Mouse (Mus musculus): ENCODE data around the gene Cdc45. TPM values are rescaled to one million over a fixed set of nuclear protein-coding genes. Genes with fewer than 3 reads are reported as not detected.

The Cdc45 gene
- total and polyA plus RNA-seq, 2 experiments from 2014 or later = 3.0 to 4.8 TPM

DNA sequence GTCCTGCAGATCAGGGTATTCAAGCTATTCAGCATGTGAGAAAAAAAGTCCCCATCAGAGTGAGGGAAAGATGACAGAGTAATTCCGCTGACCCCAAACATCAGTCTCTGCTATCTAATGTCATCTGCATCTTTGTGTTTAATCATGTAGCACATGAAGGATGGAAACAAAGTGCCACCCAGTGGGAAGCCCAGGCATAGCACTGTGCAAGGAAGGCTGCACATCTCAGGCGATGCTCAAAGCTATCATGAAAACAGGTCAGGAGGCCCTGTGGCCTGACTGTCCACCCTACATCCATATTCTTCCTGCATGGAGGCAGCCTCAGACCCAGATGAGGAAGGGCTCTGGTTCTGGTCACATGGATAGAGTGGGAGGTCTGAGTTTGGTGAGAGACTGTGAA lies 12.9 kb downstream of the Cdc45 start:
- no peaks in the 10 kb centered on the region for H3K4me1 ChIP-seq (ENCODE audit: insufficient read depth, low read length)
- peak; percentile 91 for TF ChIP-seq CTCF (IDR thresholded peaks at IDR 0.05)
- no peaks in the 10 kb centered on the region for H3K9me3 ChIP-seq (ENCODE audit: low read length)
- no peak overlapping the region for H3K9ac ChIP-seq (replicated peaks; ENCODE audit: low read length, poor library complexity, severe bottlenecking)
- no peak overlapping the region for H3K27ac ChIP-seq (ENCODE audit: low read depth, low read length)
- no peak overlapping the region for H3K4me2 ChIP-seq (ENCODE audit: low read depth, low read length, poor library complexity, severe bottlenecking)
- DNase-seq (ENCODE audit: low spot score) (peak; percentile 70), ATAC-seq (ENCODE audit: low FRiP score) (peak; percentile 42; the same call in 1 of the 2 replicates)
- 48% methylated on average over 2 of the region's 2 CpGs for WGBS
- H3K27me3 ChIP-seq (ENCODE audit: insufficient read depth, low read length) = no peaks in the 10 kb centered on the region
- H3K4me3 ChIP-seq (ENCODE audit: low read depth, low read length) = no peak overlapping the region
- H3K36me3 ChIP-seq (ENCODE audit: insufficient read depth, low read length) = no peaks in the 10 kb centered on the region

DNA sequence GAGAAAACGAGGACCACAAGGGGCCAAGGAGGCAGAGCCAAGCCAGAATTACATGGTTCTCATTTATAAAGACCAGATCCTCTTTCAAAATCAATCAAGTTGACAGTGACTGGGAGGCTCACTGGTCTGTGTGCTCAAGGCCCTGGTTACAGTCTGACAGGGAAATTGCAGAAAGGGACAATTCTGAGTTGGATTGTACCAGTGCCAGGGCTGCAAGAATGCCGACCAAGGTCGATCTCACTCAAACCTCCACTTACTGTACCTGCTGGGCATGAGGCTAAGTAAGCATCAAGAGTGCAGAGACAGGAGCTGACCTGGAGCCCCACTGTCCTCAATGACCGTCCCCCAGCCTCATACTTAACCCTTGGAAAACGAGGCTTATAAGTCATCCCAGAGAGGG lies 13.6 kb downstream of the Cdc45 start:
- H3K27ac ChIP-seq (ENCODE audit: low read depth, low read length) = no peak overlapping the region
- no peak for DNase-seq (ENCODE audit: low spot score)
- no peaks in the 10 kb centered on the region for H3K27me3 ChIP-seq (ENCODE audit: insufficient read depth, low read length)
- no peak for ATAC-seq (ENCODE audit: low FRiP score)
- no peak overlapping the region for H3K4me2 ChIP-seq (ENCODE audit: low read depth, low read length, poor library complexity, severe bottlenecking)
- no peak overlapping the region for H3K9ac ChIP-seq (replicated peaks; ENCODE audit: low read length, poor library complexity, severe bottlenecking)
- H3K9me3 ChIP-seq (ENCODE audit: low read length) = no peaks in the 10 kb centered on the region
- no peak overlapping the region for H3K4me3 ChIP-seq (ENCODE audit: low read depth, low read length)
- no peaks in the 10 kb centered on the region for H3K36me3 ChIP-seq (ENCODE audit: insufficient read depth, low read length)
- 90% methylated on average over 5 of the region's 5 CpGs for WGBS
- TF ChIP-seq CTCF (IDR thresholded peaks at IDR 0.05) = no peak
- no peaks in the 10 kb centered on the region for H3K4me1 ChIP-seq (ENCODE audit: insufficient read depth, low read length)

DNA sequence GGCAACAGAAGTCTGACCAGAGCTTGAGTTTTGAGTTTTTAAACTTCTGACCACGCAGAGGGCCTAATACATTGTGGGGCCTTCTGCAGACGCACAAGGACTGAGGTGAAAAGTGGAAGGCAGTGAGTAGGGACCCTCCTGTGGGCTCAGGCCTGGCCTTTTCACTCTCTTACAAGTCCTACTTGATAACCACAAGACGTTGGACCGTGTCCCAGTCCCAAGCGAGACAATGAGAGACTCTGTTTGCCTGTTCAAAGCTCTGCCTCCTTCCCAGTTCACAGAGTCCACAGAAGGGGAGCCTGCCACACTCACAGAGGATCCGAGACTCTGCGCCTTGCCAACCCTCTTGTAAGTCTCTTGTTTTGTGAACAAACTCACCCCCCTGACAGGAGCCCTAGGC lies 15.1 kb downstream of the Cdc45 start:
- Histone ChIP-seq H3K36me3 (ENCODE audit: insufficient read depth, low read length) (no peaks in the 10 kb centered on the region), H3K27ac (ENCODE audit: low read depth, low read length) (no peak overlapping the region), H3K4me3 (ENCODE audit: low read depth, low read length) (no peak overlapping the region), H3K4me2 (ENCODE audit: low read depth, low read length, poor library complexity, severe bottlenecking) (no peak overlapping the region), H3K9me3 (ENCODE audit: low read length) (no peaks in the 10 kb centered on the region), H3K27me3 (ENCODE audit: insufficient read depth, low read length) (no peaks in the 10 kb centered on the region), H3K9ac (replicated peaks; ENCODE audit: low read length, poor library complexity, severe bottlenecking) (no peak overlapping the region), H3K4me1 (ENCODE audit: insufficient read depth, low read length) (no peaks in the 10 kb centered on the region)
- 82% methylated on average over 7 of the region's 7 CpGs for WGBS
- ATAC-seq (ENCODE audit: low FRiP score) = no peak
- no peak for DNase-seq (ENCODE audit: low spot score)
- no peak for TF ChIP-seq CTCF (IDR thresholded peaks at IDR 0.05)

DNA sequence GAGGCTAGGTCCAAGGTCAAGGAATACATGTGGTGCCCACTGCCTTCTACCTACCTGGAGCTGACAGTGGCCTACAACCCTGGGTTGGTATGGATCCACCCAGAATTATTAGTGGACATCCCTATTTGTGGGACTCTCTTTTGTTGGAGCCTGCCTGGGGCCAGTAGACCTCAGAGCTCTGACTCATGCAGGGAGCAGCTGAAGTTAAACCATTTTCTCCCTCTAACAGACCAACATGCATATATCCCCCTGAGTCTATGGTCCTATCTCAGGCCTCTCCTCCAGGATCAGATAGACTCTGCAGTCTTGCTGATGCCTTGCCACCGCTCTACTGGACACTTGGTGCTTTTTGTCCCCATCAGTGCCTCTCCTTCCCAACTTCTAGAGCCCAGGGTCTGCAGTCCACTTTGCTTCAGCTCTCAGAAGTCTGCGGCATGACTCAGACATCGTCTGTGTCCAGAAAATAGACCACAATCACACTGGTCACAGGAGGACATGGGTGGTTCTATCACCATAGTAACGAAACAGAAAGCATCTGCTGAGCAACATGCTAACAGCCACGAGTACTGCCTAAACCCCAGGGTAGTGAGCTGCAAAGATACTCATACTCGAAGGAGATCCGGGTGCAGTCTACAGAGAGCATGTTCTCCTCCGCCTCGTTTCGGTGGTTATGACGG lies 16.4 kb downstream of the Cdc45 start:
- Histone ChIP-seq H3K4me3 (ENCODE audit: low read depth, low read length) (no peak overlapping the region), H3K36me3 (ENCODE audit: insufficient read depth, low read length) (no peaks in the 10 kb centered on the region), H3K27ac (ENCODE audit: low read depth, low read length) (no peak overlapping the region), H3K4me2 (ENCODE audit: low read depth, low read length, poor library complexity, severe bottlenecking) (no peak overlapping the region), H3K4me1 (ENCODE audit: insufficient read depth, low read length) (no peaks in the 10 kb centered on the region), H3K27me3 (ENCODE audit: insufficient read depth, low read length) (no peaks in the 10 kb centered on the region), H3K9ac (replicated peaks; ENCODE audit: low read length, poor library complexity, severe bottlenecking) (no peak overlapping the region), H3K9me3 (ENCODE audit: low read length) (no peaks in the 10 kb centered on the region)
- ATAC-seq (ENCODE audit: low FRiP score) = no peak
- 89% methylated on average over 11 of the region's 11 CpGs for WGBS
- DNase-seq (ENCODE audit: low spot score) = no peak
- TF ChIP-seq CTCF (IDR thresholded peaks at IDR 0.05) = no peak

DNA sequence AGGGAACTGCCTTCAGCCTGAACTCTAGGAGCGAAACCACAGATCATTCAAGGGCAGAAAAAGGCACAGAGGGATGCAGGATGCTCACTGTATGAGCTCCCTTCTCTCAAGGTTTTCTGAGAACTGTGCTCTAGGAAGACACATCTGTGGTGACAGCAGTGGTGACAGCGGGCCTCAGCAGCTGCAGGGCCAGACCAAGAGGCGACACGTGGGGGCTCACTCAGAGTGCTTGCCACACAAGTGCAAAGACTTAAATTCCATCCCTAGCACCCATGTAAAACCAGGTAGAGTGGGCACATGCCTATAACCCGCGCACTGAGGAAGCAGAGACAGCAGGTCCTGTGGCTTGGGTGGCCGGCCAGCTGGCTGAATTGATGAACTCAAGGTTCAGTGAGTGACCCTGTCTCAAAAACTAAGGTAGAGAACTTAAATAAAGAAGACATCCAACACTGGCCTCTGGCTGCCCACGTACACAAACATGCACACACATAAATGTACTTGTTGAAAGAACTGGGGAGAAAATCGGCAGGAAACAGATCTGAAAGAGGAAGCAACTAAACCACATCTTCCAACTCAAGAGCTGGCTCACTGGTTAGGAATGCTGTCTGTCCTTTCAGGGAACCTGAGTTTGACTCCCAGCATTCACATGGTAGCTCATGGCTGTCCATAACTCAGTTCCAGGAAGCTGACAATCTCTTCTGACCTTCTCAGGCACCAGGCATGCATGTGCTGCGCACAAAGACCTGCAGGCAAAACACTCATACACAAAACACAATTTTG lies 23.0 kb downstream of the Cdc45 start:
- WGBS = 92% methylated on average over 10 of the region's 10 CpGs
- no peak overlapping the region for H3K4me3 ChIP-seq (ENCODE audit: low read depth, low read length)
- no peak overlapping the region for H3K4me2 ChIP-seq (ENCODE audit: low read depth, low read length, poor library complexity, severe bottlenecking)
- H3K9me3 ChIP-seq (ENCODE audit: low read length) = no peaks in the 10 kb centered on the region
- H3K27me3 ChIP-seq (ENCODE audit: insufficient read depth, low read length) = no peaks in the 10 kb centered on the region
- H3K27ac ChIP-seq (ENCODE audit: low read depth, low read length) = no peak overlapping the region
- no peak for ATAC-seq (ENCODE audit: low FRiP score)
- no peak for TF ChIP-seq CTCF (IDR thresholded peaks at IDR 0.05)
- no peaks in the 10 kb centered on the region for H3K4me1 ChIP-seq (ENCODE audit: insufficient read depth, low read length)
- no peak for DNase-seq (ENCODE audit: low spot score)
- H3K36me3 ChIP-seq (ENCODE audit: insufficient read depth, low read length) = no peaks in the 10 kb centered on the region
- H3K9ac ChIP-seq (replicated peaks; ENCODE audit: low read length, poor library complexity, severe bottlenecking) = no peak overlapping the region

DNA sequence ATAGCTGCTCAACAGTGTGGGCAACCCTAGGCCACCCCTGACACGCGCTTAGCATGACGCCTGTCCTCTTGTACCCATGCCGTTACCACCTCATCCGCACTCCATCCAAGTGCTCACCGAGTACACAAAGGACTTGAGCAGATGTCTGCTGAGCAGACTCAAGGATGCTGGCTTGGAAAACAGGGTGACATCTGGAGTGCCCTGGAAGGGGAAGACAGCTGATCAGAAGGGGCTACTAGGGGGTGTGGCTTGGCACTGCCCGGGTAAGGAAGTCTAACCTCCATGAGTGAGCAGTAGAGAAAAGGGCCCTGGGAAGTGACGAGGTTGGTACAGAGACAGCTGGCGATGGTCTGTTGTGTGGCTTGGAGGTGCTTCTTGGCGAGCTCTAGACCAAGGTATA lies 25.1 kb downstream of the Cdc45 start:
- Histone ChIP-seq H3K4me2 (ENCODE audit: low read depth, low read length, poor library complexity, severe bottlenecking) (no peak overlapping the region), H3K4me1 (ENCODE audit: insufficient read depth, low read length) (no peaks in the 10 kb centered on the region), H3K36me3 (ENCODE audit: insufficient read depth, low read length) (no peaks in the 10 kb centered on the region), H3K9ac (replicated peaks; ENCODE audit: low read length, poor library complexity, severe bottlenecking) (no peak overlapping the region), H3K27me3 (ENCODE audit: insufficient read depth, low read length) (no peaks in the 10 kb centered on the region), H3K4me3 (ENCODE audit: low read depth, low read length) (no peak overlapping the region), H3K9me3 (ENCODE audit: low read length) (no peaks in the 10 kb centered on the region), H3K27ac (ENCODE audit: low read depth, low read length) (no peak overlapping the region)
- ATAC-seq (ENCODE audit: low FRiP score) (no peak), DNase-seq (ENCODE audit: low spot score) (no peak)
- 95% methylated on average over 10 of the region's 10 CpGs for WGBS
- no peak for TF ChIP-seq CTCF (IDR thresholded peaks at IDR 0.05)

Data from midbrain, postnatal 0 days (tissue).